Mouse (Mus musculus): ENCODE measurements around the gene Btf3l4.

- TF ChIP-seq CTCF (conservative IDR thresholded peaks at IDR 0.05; ENCODE audit: insufficient read depth, insufficient read length, low read depth, low read length) (no peak), POLR2A (IDR thresholded peaks at IDR 0.05; ENCODE audit: low read depth, low read length) (no peak)
Measured at GRCm38 (mm10) chr4:108834971-108835311, 1.5 kb upstream of the Btf3l4 start.

Measured in kidney, adult 2 months (tissue).